Mouse (Mus musculus) CH12.LX (cell line): ENCODE measurements around the gene Espn. TPM values are rescaled to one million over a fixed set of nuclear protein-coding genes. Genes with fewer than 3 reads are reported as not detected.

Experiments
- DNase-seq: peaks from one replicate; pipeline ENCODE4 v3.0.0-alpha.2; 2013; ENCODE audit errors: extremely low read depth
- H3K27ac ChIP-seq: 2 replicates; pipeline ENCODE4 v1.5.1; 2012; ENCODE audit warnings: low read depth, mild to moderate bottlenecking, control low read depth, moderate library complexity; ENCODE audit not compliant: insufficient read depth
- H3K27me3 ChIP-seq: replicated peaks from 2 replicates; pipeline ENCODE3; 2012; ENCODE audit warnings: inconsistent platforms
- H3K36me3 ChIP-seq, 2 experiments: replicated peaks in 1 of 2; 2 replicates each; pipeline versions ENCODE3 to v1.6.1; 2012; ENCODE audit warnings: inconsistent platforms in 1 of 2, low read length in 1 of 2, mild to moderate bottlenecking in 1 of 2, mixed read lengths in 1 of 2, moderate library complexity in 1 of 2; ENCODE audit not compliant: control insufficient read depth in 1 of 2, insufficient read depth in 1 of 2
- H3K4me1 ChIP-seq, 2 experiments: 2 replicates each; pipeline ENCODE4 v1.6.1; 2012; ENCODE audit warnings: inconsistent platforms in 1 of 2, moderate library complexity in 1 of 2; ENCODE audit not compliant: insufficient read depth in 2 of 2, control insufficient read depth in 1 of 2
- H3K4me2 ChIP-seq: 2 replicates; pipeline ENCODE4 v1.6.1; 2012; ENCODE audit warnings: low read depth, mild to moderate bottlenecking, control low read depth; ENCODE audit not compliant: poor library complexity, insufficient read depth, severe bottlenecking
- H3K4me3 ChIP-seq, 3 experiments: fragments of 150-350 bp in 1 of 3; sonication (generic) in 1 of 3; replicated peaks in 1 of 3; 2 replicates each; pipeline versions ENCODE3 to v1.5.1; 2011 to 2012; ENCODE audit warnings: low read depth in 2 of 3, low read length in 2 of 3, mild to moderate bottlenecking in 2 of 3, moderate library complexity in 2 of 3, control low read depth in 1 of 3, improper control_type of control experiment in 1 of 3, inconsistent platforms in 1 of 3, mixed read lengths in 1 of 3; ENCODE audit not compliant: poor library complexity in 1 of 3
- H3K79me2 ChIP-seq: replicated peaks from 2 replicates; pipeline ENCODE4 v1.6.1; 2012; ENCODE audit warnings: mild to moderate bottlenecking, moderate library complexity; ENCODE audit not compliant: control insufficient read depth, poor library complexity, insufficient read depth, severe bottlenecking; ENCODE audit errors: extremely low read depth
- H3K9ac ChIP-seq: 2 replicates; pipeline ENCODE4 v1.6.1; 2012; ENCODE audit warnings: low read depth, mild to moderate bottlenecking, control low read depth, moderate library complexity; ENCODE audit not compliant: insufficient read depth
- H3K9me3 ChIP-seq: replicated peaks from 2 replicates; pipeline ENCODE3; 2012; ENCODE audit warnings: low read length, inconsistent platforms, mixed read lengths
- BHLHE40 ChIP-seq: IDR thresholded peaks from 2 replicates; pipeline ENCODE4 v1.6.1; 2011; ENCODE audit warnings: mild to moderate bottlenecking, low read depth, low read length, improper control_type of control experiment
- CHD1 ChIP-seq: IDR thresholded peaks from 2 replicates; pipeline ENCODE4 v1.6.1; 2012; ENCODE audit warnings: low read depth, low read length, improper control_type of control experiment, inconsistent platforms
- CHD2 ChIP-seq: IDR thresholded peaks from 2 replicates; pipeline ENCODE4 v1.6.1; 2011; ENCODE audit warnings: low read length, improper control_type of control experiment
- CTCF ChIP-seq, 2 experiments: IDR thresholded peaks in 1 of 2; conservative IDR thresholded peaks in 1 of 2; 2 replicates each; pipeline ENCODE4 v1.5.1; 2011 to 2012; ENCODE audit warnings: low read depth in 2 of 2, low read length in 2 of 2, improper control_type of control experiment in 1 of 2, inconsistent platforms in 1 of 2, mild to moderate bottlenecking in 1 of 2, moderate library complexity in 1 of 2
- E2F4 ChIP-seq: IDR thresholded peaks from 2 replicates; pipeline ENCODE4 v1.6.1; 2011; ENCODE audit warnings: low read depth, low read length, improper control_type of control experiment; ENCODE audit not compliant: insufficient replicate concordance
- ETS1 ChIP-seq: conservative IDR thresholded peaks from 2 replicates; pipeline ENCODE4 v1.6.1; 2012; ENCODE audit warnings: low read depth, mild to moderate bottlenecking, inconsistent platforms, low read length, improper control_type of control experiment, moderate library complexity
- GABPA ChIP-seq: IDR thresholded peaks from 2 replicates; pipeline ENCODE4 v1.6.1; 2012; ENCODE audit warnings: low read depth, low read length, improper control_type of control experiment, inconsistent platforms; ENCODE audit not compliant: insufficient replicate concordance
- HCFC1 ChIP-seq: IDR thresholded peaks from 2 replicates; pipeline ENCODE4 v1.6.1; 2012; ENCODE audit warnings: low read depth, mild to moderate bottlenecking, inconsistent platforms, low read length, improper control_type of control experiment
- IRF4 ChIP-seq: IDR thresholded peaks from 2 replicates; pipeline ENCODE4 v1.6.1; 2014; ENCODE audit warnings: low read depth, mild to moderate bottlenecking, inconsistent platforms, low read length, improper control_type of control experiment
- JUN ChIP-seq: IDR thresholded peaks from 2 replicates; pipeline ENCODE4 v1.6.1; 2011; ENCODE audit warnings: low read depth, mild to moderate bottlenecking, low read length, improper control_type of control experiment, moderate library complexity; ENCODE audit not compliant: insufficient read depth
- JUND ChIP-seq: conservative IDR thresholded peaks from 2 replicates; pipeline ENCODE4 v1.6.1; 2011; ENCODE audit warnings: low read depth, low read length, improper control_type of control experiment
- KAT2A ChIP-seq: IDR thresholded peaks from 2 replicates; pipeline ENCODE4 v1.6.1; 2012; ENCODE audit warnings: low read length, improper control_type of control experiment, inconsistent platforms; ENCODE audit not compliant: insufficient replicate concordance
- MAX ChIP-seq: IDR thresholded peaks from 2 replicates; pipeline ENCODE4 v1.6.1; 2011; ENCODE audit warnings: low read length, improper control_type of control experiment
- MEF2A ChIP-seq: IDR thresholded peaks from 2 replicates; pipeline ENCODE4 v1.6.1; 2014; ENCODE audit warnings: low read depth, mild to moderate bottlenecking, inconsistent platforms, low read length, improper control_type of control experiment, borderline replicate concordance
- MYC ChIP-seq: IDR thresholded peaks from 2 replicates; pipeline ENCODE4 v1.6.1; 2011; ENCODE audit warnings: low read depth, mild to moderate bottlenecking, improper control_type of control experiment, low read length
- NELFE ChIP-seq: IDR thresholded peaks from 2 replicates; pipeline ENCODE4 v1.6.1; 2011; ENCODE audit warnings: low read depth, low read length, improper control_type of control experiment
- NRF1 ChIP-seq: IDR thresholded peaks from 2 replicates; pipeline ENCODE4 v1.6.1; 2014; ENCODE audit warnings: low read depth, mild to moderate bottlenecking, inconsistent platforms, low read length, improper control_type of control experiment, moderate library complexity
- POLR2AphosphoS2 ChIP-seq: IDR thresholded peaks from 2 replicates; pipeline ENCODE4 v1.6.1; 2011; ENCODE audit warnings: low read depth, low read length, improper control_type of control experiment
- USF1 ChIP-seq: IDR thresholded peaks from 2 replicates; pipeline ENCODE4 v1.6.1; 2014; ENCODE audit warnings: low read depth, mild to moderate bottlenecking, inconsistent platforms, low read length, improper control_type of control experiment
- USF2 ChIP-seq: conservative IDR thresholded peaks from 2 replicates; pipeline ENCODE4 v1.6.1; 2011; ENCODE audit warnings: low read depth, low read length, improper control_type of control experiment
- ZC3H11A ChIP-seq: IDR thresholded peaks from 2 replicates; pipeline ENCODE4 v1.6.1; 2012; ENCODE audit warnings: low read depth, mild to moderate bottlenecking, inconsistent platforms, low read length, improper control_type of control experiment
- dilution Hi-C: fragments of 300-500 bp; cut with MboI; formaldehyde crosslinking; loops from 2 replicates; pipeline ENCODE4 v1.14.3; 2020; ENCODE audit warnings: low sequenced_read_pairs; ENCODE audit not compliant: extremely low pct_unique_long_range_greater_than_20kb, extremely low pct_ligation_motif_present
- in situ Hi-C: fragments of 300-500 bp; cut with MboI; formaldehyde crosslinking; loops from 3 replicates; pipeline ENCODE4 v1.14.3; 2019; ENCODE audit warnings: low sequenced_read_pairs, low pct_ligation_motif_present, low pct_unique_long_range_greater_than_20kb, mixed read lengths
- polyA plus RNA-seq: library from polyadenylated mRNA; unstranded; fragments of >175 nt; gene quantifications from 2 replicates; pipeline ENCODE4 v1.2.1, GENCODE M21; 2012; ENCODE audit warnings: low read depth; ENCODE audit not compliant: insufficient read length
- total RNA-seq, 2 experiments: library from RNA; depleted of rRNA; stranded (reverse); fragments of 300-350 nt in 1 of 2; fragments of >200 nt in 1 of 2; gene quantifications; 2 replicates each; pipeline ENCODE4 v1.2.3; 2012 to 2014

The Espn gene
- total and polyA plus RNA-seq, 3 experiments, result 0.25 TPM; not detected in 2

- dilution Hi-C loops, result no loop called here
Observed at GRCm38 (mm10) chr4:152162748-152163147, 10.6 kb upstream of the Espn start.

GRCm38 (mm10) chr4:152161601-152162000 is 9.4 kb upstream of the Espn start:
- H3K4me3 ChIP-seq, result no peak overlapping the region
- peaks cover 11 to 29% of the 10 kb centered on the region in 2 experiments for H3K4me1 ChIP-seq
- TF ChIP-seq HCFC1 (no peak), IRF4 (no peak), JUN (no peak), MYC (no peak), ETS1 (no peak), E2F4 (no peak), KAT2A (no peak), POLR2AphosphoS2 (no peak), CHD1 (no peak), USF1 (no peak), ZC3H11A (no peak), MAX (no peak), CHD2 (no peak), JUND (no peak)
- no peak for DNase-seq
- no peak overlapping the region for H3K27ac ChIP-seq
- peaks cover 50% of the 10 kb centered on the region for H3K27me3 ChIP-seq
- H3K9me3 ChIP-seq, result peaks cover 18% of the 10 kb centered on the region
- dilution Hi-C loops, result no loop called here
- no peak overlapping the region for H3K9ac ChIP-seq
- H3K79me2 ChIP-seq, result no peaks in the 10 kb centered on the region
- H3K4me2 ChIP-seq, result no peak overlapping the region
- no peaks in the 10 kb centered on the region for H3K36me3 ChIP-seq
- in situ Hi-C loops, result no loop called here

More at GRCm38 (mm10) chr4:152162748-152163147, 10.6 kb upstream of the Espn start:
- DNase-seq, result no peak
- no peak overlapping the region for H3K27ac ChIP-seq
- in situ Hi-C loops, result no loop called here
- H3K4me1 ChIP-seq, result peaks cover 11 to 29% of the 10 kb centered on the region in 2 experiments
- no peak overlapping the region for H3K4me2 ChIP-seq
- peaks cover 18% of the 10 kb centered on the region for H3K9me3 ChIP-seq
- H3K9ac ChIP-seq, result no peak overlapping the region
- H3K4me3 ChIP-seq, result no peak overlapping the region
- H3K36me3 ChIP-seq, result no peaks in the 10 kb centered on the region
- no peaks in the 10 kb centered on the region for H3K79me2 ChIP-seq
- TF ChIP-seq POLR2AphosphoS2, result no peak
- TF ChIP-seq GABPA, result no peak
- TF ChIP-seq NELFE, result no peak
- no peak for TF ChIP-seq BHLHE40
- TF ChIP-seq ETS1, result no peak
- no peak for TF ChIP-seq CTCF (conservative IDR thresholded peaks at IDR 0.05 in 1 of 2, IDR thresholded peaks at IDR 0.05 in 1 of 2; ENCODE audit: low read depth in 2 of 2, low read length in 2 of 2)
- no peak for TF ChIP-seq ZC3H11A
- TF ChIP-seq USF2, result no peak
- TF ChIP-seq CHD2, result no peak
- TF ChIP-seq MAX, result no peak
- no peak for TF ChIP-seq MEF2A
- no peak for TF ChIP-seq NRF1
- H3K27me3 ChIP-seq, result peaks cover 41% of the 10 kb centered on the region
